Mouse (Mus musculus) adipocyte (in vitro differentiated cells): ENCODE measurements around the gene Ubb.

Source experiments
- DNase-seq: peaks from one replicate; pipeline ENCODE4 v3.0.0-alpha.2; 2016; ENCODE audit warnings: low spot score

Ubb gene

GRCm38 (mm10) chr11:62584671-62585206 lies 33.8 kb downstream of the Ubb start:
- DNase-seq: no peak

GRCm38 (mm10) chr11:62587034-62587433 lies 36.1 kb downstream of the Ubb start:
- DNase-seq: no peak

GRCm38 (mm10) chr11:62589391-62589790 lies 38.4 kb downstream of the Ubb start:
- DNase-seq: no peak

- DNase-seq: no peak
These were observed 40.1 kb downstream of the Ubb start for GRCm38 (mm10) chr11:62591026-62591425.

- no peak for DNase-seq
These were observed 41.1 kb downstream of the Ubb start for GRCm38 (mm10) chr11:62591904-62592575.

- no peak for DNase-seq
These were observed 47.6 kb downstream of the Ubb start for GRCm38 (mm10) chr11:62598571-62598970.

GRCm38 (mm10) chr11:62601732-62602618 lies 51.0 kb downstream of the Ubb start:
- DNase-seq: no peak
